Mouse (Mus musculus) CH12F3 (cell line): ENCODE data around the gene Trmu.

ENCODE experiments used
- in situ Hi-C: fragments of 300-500 bp; cut with MboI; formaldehyde crosslinking; loops from 2 replicates; pipeline ENCODE4 v1.14.3; 2020; ENCODE audit warnings: low sequenced_read_pairs

Gene Trmu

DNA sequence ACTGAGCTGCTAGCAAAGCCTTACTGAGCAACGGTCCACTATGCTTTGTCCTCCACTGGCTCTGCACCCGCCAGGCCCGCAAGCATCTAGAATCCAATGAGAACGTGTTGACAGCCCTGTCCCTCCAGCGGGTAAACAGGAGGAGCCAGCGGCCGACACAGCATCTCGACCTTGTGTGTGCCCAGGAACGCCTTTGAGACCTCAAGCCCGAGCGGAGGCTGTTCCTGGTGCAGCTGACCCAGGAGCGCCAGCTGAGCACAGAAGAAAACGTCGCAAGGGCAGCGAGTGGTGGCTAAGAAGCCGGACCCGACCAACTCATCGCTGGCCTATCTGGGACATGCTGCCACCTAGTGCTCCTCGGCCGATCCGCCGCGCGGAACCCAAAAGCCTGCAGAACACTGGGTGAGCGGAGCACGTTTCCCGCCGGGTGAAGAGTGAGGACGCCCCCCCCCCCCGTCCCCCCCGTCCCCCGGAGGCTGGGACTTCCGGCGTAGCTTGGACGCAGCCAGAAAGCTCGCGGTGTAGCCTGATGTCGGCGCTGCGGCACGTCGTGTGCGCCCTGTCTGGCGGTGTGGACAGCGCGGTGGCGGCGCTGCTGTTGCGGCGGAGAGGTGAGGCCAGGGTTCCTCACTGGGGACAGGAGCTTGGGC lies at the start of gene Trmu:
TSS of gene Trmu (plus strand) at position 465 of the 650 bp plus-strand sequence.
- in situ Hi-C loops, result no loop called here

- in situ Hi-C loops, result no loop called here
Observed at GRCm38 (mm10) chr15:85829470-85829869, 49.6 kb upstream of the Trmu start.

DNA sequence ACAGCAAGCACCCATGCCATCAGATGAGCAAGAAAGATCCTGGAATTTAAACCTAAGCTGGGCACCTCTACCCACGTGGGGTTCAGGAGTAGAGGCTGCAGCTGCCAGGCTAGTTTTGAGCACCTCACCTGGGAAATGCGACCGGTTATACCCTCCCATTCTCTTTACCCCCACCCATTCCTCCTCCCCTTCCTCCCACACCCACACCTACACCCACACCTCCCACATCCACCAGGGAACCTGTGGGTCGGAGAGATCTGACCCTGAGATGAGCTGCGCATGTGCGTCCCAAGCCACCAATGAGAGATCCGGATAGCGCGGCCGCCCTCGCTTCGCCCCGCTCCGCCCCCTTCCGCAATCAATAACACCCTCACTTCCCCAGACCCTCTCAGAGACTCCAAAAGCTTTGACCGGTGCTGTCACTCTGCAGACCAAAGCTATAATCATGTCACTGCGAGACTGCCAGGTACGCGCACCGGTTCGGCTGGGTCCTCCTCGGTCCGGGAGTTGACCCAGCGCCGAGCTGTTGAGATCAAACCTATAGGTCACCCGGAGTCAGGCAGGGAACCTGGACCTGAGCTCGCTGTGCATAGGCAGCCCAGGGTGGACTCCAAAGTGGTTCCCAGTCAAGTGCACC lies 47.0 kb upstream of the Trmu start, which contains the start of gene Ttc38:
TSS of gene Ttc38 (plus strand) at position 353 of the 637 bp plus-strand sequence.
- in situ Hi-C loops, result no loop called here

DNA sequence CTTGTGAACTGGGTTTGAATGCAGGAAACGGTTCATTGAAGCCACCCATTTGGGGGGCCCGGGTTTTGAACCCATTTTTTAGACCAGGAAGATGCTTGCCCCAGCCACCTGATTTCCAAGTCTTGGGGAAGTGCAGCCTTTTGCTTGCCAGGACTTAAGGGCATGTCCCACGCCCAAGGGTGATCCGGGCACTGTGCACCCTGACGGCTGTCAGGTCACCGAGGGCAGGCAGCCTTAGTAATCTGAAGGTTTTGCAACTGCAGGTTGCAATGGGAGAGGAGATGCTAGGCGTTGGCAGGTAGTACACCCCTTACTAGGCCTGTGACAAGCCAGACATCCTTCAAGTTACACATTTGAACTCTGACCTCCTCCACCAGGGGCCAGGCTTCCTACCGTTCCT lies 46.5 kb upstream of the Trmu start:
- in situ Hi-C loops, result no loop called here

- in situ Hi-C loops, result no loop called here
Observed at GRCm38 (mm10) chr15:85835335-85835734, 43.8 kb upstream of the Trmu start.

DNA sequence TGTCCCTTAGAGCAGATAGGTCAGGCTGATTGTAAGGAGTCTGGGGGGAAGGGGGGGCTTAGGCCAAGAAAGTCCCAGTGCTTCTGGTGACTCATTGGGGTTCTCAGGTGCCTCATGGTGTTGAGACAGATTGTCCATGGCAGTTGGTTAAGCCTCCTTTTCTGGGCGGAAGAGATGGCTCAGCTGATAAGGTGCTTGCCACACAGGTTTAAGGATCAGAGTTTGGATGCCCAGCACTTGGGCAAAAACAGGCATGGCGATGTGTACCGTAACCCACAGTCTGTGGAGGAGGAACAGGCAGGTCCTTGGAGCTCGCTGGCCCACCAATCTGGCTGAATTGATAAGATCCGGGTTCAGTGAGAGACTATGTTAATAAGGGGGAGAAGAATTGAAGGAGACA lies 42.2 kb upstream of the Trmu start:
- in situ Hi-C loops, result no loop called here

DNA sequence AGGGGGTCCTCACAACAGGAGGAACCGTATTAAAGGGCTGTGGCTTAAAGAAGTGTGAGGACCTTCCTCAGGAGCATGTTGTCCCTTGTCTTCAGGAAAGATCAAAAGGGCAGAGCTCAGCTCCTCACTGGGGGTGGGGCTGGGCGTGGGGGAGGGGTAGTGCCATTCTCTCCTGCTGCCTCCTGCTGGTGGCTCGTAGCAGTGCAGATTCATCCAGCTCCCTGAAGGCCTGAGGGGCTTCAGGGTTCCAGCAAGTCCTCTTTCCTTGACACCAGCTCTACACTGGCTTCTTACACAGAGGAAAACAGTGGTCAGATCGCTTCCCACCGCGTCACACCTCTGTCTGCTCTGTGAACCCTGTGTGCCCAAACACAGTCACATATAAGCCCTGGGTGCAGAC lies 38.1 kb upstream of the Trmu start:
- in situ Hi-C loops, result no loop called here

DNA sequence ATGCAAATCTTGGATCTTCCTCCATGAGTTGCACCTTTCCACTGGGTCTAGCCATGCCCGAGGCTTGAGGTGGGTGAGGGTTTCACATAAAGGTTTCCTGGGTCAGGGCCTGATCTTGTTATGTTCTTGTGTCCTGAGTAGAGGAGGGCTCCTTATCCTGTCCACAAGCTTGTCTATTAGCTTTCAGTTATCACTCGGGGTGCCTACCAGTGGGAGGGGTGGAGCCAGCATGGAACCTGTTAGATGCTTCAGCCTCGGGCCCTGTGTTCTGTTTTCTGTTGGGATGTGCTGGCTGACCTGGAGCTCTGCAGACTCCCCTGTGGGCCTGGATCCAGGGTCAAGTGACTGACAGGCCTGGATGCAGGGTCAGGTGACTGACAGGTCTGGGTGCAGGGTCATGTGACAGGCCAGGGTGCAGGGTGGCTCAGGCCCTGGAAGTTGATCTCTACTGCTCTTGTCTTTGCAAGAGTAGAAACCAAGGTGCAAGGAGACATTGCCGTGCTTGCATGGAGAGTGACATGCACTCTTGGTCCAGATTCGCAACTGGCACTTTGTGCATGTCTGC lies 37.2 kb upstream of the Trmu start:
- in situ Hi-C loops, result no loop called here

- in situ Hi-C loops, result no loop called here
Observed at GRCm38 (mm10) chr15:85845071-85845470, 34.0 kb upstream of the Trmu start.

GRCm38 (mm10) chr15:85851656-85852392 lies 27.3 kb upstream of the Trmu start:
- in situ Hi-C loops, result loop anchor here (25.0 kb wide), 1 partner anchor 240 kb away; no protein-coding TSS in a partner anchor

- in situ Hi-C loops, result loop anchor here (25.0 kb wide), 1 partner anchor 247 kb away; no protein-coding TSS in a partner anchor
Observed at GRCm38 (mm10) chr15:85858980-85859489, 20.1 kb upstream of the Trmu start.

GRCm38 (mm10) chr15:85859490-85860031 lies 19.6 kb upstream of the Trmu start, which contains the start of gene Gtse1:
Gtse1 (plus strand) TSS chr15:85859745.
- in situ Hi-C loops, result loop anchor here (5.0 to 25.0 kb wide), 2 partner anchors 142 to 247 kb away; no protein-coding TSS in a partner anchor

DNA sequence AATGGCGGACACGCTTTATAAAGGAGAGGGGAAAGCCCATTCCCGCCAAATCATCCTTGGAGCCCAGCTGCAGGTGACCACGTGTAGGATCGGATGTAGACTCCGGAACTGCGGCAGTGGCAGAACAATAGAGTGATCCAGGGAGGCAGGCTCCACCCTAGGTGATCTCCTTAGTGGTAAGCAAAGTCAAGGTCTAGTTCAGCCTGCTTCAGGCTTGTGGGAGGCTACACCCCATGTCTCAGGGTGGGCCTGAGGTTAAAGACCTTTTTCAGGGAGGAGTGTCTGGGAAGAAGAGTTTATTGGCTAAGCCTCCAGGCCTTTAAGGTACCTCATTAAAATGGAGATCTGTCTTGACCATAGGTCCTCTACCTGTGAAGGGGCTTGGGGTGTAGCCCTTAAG lies 13.2 kb upstream of the Trmu start:
- in situ Hi-C loops, result loop anchor here (25.0 kb wide), 1 partner anchor 254 kb away; no protein-coding TSS in a partner anchor

GRCm38 (mm10) chr15:85867696-85868095 lies 11.4 kb upstream of the Trmu start:
- in situ Hi-C loops, result loop anchor here (25.0 kb wide), 1 partner anchor 255 kb away; no protein-coding TSS in a partner anchor

DNA sequence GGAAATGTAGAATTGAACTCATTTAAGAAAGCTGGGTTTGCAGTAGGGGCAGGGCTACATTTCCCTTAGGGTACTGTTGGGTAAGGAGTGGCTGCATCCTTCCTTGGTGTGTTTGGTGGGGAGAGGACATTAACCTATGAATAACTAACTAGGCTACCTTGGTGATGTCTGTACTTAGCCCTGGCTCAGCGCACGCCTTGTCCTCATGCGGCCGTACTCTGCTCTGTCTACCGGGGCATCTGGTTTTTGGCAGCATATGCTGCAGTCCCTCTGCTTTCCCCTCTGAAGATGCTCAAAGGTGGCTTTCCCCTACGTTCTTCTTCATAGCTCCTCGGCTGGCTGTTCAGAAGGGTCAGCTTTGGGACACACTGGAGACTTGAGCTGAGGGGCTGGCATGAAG lies 1.8 kb upstream of the Trmu start:
- in situ Hi-C loops, result no loop called here

DNA sequence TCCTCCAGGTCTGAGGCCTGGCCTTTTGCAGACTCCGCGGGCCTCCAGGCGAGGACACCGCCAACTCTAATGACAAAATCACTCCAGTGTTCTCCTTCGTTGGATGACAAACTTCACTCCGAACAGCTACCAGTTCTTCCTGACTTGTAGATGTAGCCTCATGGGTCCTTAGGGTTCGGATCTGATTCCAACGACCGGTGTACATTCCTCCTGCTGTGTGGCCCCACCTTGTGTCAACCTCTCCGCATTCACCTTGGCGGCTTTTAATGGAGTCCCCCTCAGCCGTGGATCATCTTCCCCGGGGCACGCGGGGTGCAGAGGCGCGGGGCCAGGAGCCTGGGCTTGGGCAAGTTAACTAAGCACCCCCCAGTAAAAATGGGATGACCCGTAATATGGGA lies 385 bp downstream of the Trmu start:
- in situ Hi-C loops, result no loop called here

GRCm38 (mm10) chr15:85885606-85886005 lies 6.5 kb downstream of the Trmu start:
- in situ Hi-C loops, result no loop called here

DNA sequence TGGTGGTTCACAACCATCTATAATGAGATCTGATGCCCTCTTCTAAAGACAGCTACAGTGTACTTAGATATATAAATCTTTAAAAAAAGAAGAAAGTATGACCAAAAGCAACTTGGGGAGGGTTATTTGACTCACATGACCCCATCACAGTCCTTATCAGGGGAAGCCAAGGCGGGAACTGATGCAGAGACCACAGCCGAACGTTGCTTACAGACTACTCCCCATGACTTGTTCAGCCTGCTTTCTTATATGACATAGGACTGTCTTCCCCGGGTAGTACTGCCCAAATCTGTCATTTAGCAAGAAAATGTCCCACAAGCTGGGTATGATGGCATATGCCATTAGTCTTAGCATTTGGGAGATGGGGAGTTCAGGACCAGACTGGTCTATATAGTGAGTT lies 10.1 kb downstream of the Trmu start:
- in situ Hi-C loops, result no loop called here

DNA sequence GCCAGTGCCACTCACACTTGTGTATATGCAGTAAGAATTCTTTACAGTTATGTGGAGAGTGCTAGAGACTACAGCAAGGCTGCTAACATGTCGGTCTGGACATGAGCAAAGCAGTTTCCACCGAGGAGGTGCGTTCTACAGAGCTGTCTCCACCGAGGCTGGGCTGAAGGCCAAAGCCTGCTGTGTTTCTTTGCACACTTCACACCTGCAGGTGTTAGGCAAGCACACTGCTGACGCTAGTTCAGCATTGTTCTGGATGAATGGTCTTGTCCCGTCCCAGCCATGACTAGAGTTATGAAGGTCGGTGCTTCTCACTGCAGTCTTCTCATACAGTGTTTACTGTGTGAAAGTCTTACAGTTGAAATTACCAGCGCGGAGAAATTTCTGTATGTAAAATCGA lies 12.9 kb downstream of the Trmu start:
- in situ Hi-C loops, result no loop called here

- in situ Hi-C loops, result no loop called here
Observed at GRCm38 (mm10) chr15:85892498-85893118, 13.5 kb downstream of the Trmu start.
